Mouse (Mus musculus) stomach, postnatal 0 days (tissue): Measurements from ENCODE around the gene Msantd3.

Experiments
- CTCF ChIP-seq: IDR thresholded peaks from 2 replicates; pipeline ENCODE4 v1.5.1; 2016; ENCODE audit warnings: antibody characterized with exemption, low read depth, mild to moderate bottlenecking, moderate library complexity
- EP300 ChIP-seq: optimal IDR thresholded peaks from 2 replicates; pipeline ENCODE3; 2016; ENCODE audit warnings: antibody characterized with exemption

- TF ChIP-seq EP300 (no peak), CTCF (no peak)
Observed at GRCm38 (mm10) chr4:48590862-48591261, 51.1 kb downstream of the Msantd3 start.
